Mouse (Mus musculus): ENCODE results near the gene Fhl2.

DNA sequence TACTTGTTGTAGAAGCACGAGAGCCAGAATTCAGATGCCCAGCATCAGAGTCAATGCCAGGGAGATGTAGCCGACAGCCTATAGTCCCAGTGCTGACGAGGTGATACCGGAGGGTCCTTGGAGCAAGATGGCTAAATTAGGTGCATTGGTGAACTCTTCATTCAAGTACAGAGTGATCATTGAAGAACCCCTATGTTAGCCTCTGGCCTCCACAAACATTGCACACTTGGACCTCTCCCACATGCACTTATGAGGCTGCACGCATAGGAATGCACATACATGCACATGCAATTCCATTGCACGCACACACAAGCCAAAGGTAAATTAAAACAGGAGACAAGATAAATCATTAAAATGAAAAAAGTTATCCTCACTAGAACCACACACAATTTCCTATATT, 3.4 kb downstream of the Fhl2 start:
- no peak for TF ChIP-seq CTCF (IDR thresholded peaks at IDR 0.05; ENCODE audit: extremely low read depth, insufficient read length, insufficient replicate concordance, low read depth, low read length)
- no peak for TF ChIP-seq POLR2A (IDR thresholded peaks at IDR 0.05; ENCODE audit: low read depth, low read length)

Data from small intestine, adult 2 months (tissue).